Mouse (Mus musculus) c-Kit-positive CD71-positive TER-119-positive erythroid progenitor cells, embryonic 14.5 days (primary cell): Measurements from ENCODE around the gene Slco3a1.

Experiments
- DNase-seq: peaks from one replicate; pipeline ENCODE4 v3.0.0-alpha.2; 2013; ENCODE audit warnings: low spot score

Slco3a1 gene

DNA sequence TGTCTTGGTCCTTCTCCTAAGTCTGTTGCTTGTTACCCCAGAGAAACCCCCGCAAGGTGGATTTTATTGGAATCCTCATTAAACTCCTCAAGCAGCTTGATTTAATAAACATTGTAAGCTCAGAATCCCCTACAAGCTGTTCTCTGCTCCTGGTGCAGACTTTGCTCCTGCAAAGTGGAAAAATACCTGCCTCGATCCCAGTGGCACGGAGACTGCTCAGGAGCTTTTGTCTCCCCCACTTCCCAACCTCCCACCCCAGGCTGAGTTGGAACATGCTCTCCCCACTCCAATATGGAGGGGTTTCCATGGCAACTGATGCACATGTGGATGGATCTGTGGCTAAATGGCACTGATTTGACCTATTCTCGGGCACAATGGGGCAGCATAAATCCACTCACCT lies 268.0 kb downstream of the Slco3a1 start:
- DNase-seq: no peak

DNA sequence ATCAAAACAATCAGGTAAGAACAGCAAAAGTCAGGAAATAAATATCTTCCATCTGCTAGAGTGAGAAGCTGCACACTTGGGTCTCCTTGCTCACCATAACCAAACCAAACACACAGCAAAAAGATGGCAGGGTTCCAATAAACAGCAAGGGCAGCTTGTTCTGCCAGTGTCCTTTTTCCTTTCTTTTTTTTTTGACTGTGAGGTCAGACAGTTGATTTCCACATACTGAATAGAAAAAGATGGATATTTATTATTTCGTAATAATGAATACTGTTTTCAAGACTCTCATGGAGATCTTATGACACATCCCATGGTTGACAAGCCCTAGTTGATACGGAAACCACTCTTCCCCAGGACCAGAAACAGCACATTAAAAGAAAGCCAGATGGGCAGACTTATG lies 274.2 kb downstream of the Slco3a1 start:
- DNase-seq: no peak

DNA sequence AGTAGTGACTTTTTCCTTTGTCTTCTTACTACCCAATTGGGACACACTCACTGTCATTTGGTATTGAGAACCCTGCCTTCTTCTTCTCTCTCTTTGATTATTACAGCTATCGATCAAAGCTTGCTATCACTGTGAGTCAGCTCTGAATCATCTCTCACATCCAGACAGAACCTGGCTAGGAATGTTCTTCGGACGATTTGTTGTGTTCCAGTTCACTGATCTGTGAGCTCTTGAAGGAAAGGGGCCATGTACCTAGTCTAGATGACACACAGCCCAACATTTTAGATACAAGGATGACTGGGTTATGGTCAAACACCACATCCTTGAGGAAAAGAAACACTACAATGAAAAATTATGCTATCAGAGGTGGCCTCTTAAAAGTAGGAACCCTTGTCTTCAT lies 275.2 kb downstream of the Slco3a1 start:
- no peak for DNase-seq

DNA sequence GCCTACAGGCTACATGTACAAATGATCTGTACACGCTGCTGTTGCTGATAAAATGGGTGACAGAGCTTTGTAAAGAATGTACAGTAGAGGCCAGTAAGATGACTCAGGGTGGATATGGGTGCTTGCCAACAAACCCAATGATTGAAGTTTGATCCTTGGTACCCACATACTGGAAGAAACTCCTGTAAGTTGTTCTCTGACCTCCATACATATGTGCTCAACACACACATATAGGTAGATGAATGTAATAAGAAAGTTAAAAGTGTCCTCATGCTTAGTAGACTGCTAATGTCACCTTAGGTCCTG lies 284.5 kb downstream of the Slco3a1 start:
- no peak for DNase-seq

DNA sequence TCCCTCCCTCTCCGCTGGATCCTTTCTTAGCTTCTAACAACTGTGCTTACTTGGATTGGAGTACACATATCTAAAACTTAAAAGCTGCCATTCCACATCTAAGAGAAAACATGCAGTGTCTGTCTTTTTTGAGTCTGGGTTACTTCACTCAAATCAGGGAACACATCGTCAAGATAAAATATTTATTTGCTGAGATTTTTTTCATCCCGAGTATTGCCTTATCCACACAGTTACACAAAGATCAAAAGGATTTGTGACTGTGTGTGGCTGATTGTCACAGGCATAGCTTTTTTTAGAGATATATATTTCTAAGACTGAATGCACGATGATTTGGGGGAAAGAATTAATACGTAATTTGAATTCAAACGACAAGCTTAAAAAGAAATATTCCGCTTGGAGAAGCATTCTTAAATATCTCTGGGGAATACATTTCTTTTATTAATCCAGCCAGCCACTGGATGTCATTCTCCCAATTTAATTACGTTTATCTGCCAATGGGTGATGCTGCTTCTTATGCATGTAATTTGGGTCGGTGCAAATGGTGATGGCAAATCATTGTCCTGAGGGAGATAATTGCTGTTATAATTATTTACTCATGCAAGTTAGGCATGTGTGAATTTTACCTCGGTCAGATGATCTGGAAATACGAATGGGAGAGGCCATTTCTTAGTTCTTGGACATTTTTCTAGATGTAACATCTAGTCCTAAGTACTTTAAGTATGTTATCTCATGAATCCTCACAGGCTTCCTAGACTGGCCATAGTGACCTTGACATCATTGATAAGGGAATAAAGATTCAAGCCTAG lies 285.1 kb downstream of the Slco3a1 start:
- DNase-seq: no peak

DNA sequence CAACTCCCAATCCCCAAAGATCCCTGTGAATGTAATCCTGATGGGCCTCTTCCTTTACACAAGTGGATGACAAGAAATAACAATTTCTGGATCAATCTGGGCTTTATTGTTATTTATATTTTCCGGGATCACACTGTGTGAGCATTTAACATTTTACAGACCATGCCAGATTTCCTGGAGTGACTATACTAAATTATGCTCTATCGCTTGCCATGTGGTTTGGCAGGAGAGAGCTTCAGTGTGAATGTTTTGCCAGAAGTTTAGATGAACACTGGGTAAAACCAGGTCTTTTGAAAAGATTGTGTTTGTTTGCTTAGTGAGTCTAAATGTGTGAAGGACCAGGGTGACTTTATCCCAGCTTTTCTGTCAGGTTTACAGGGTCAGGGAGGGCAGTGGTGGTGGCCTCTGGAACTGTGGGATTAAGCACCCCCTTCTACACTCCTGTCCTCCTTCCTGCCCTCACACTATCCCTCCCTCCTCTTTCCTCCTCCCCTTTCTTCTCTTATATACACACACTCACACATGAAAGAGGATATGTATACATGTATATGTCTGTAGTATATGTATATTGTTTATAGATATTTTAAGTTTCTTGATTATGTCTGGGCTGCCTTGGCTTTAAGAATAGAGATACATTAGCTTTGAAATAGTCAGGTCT lies 287.9 kb downstream of the Slco3a1 start:
- no peak for DNase-seq

DNA sequence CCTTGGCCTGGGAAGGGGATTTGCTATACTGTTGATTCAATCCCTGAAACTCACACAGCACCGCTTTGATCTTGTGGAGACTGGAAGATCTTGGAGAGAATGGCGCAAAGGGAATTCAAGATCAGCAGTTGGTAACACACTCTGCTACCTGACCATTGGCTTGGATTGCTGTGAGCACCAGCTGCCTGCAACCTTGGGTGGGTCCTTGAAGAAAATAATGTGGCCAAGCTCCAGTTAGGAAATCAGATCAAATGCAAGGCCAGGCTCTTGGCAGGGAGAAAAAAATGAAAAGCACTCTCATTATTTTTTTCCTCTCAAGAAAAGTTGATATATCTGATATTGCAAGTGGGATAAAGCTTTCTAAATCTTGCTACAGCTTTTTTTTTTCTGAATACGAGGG lies 298.3 kb downstream of the Slco3a1 start:
- DNase-seq: no peak

DNA sequence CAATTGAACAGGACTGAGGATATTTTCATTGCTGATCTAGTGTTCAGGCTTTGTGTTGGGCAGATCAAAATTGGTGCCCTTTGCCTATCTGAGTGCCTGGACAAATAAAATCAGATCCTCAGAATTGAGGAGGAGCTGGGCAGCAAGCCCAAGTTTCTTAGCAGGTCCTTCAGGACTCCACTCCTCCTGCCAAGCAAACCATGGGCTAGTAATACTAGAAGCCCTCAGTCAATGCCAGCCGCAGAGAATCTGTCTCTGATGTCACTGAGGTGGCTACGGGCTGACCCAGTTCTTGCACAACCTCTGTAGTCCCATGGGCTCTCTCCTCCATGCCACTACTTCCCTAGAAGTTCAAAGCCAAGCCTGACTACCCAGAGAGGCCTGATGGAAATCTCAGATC lies 302.5 kb downstream of the Slco3a1 start:
- DNase-seq: no peak

DNA sequence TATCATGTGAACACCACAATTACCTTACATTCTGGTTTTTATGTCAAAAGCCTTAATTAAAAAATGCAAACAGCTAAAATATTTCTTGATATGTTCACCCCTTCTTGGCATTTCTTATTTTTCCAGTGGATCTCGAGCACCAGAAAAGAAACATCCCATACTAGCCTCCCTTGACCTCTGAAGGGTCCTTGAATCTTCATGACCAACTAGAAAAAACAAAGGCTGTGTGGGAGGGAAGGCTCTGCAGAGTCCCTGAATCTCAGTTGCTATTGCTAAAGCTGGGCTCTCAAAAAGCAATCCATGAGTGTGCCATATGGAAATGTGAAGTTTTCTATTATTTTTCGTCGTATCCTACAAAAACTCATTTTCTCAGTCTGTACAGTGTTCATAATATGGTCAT lies 313.3 kb downstream of the Slco3a1 start:
- no peak for DNase-seq

DNA sequence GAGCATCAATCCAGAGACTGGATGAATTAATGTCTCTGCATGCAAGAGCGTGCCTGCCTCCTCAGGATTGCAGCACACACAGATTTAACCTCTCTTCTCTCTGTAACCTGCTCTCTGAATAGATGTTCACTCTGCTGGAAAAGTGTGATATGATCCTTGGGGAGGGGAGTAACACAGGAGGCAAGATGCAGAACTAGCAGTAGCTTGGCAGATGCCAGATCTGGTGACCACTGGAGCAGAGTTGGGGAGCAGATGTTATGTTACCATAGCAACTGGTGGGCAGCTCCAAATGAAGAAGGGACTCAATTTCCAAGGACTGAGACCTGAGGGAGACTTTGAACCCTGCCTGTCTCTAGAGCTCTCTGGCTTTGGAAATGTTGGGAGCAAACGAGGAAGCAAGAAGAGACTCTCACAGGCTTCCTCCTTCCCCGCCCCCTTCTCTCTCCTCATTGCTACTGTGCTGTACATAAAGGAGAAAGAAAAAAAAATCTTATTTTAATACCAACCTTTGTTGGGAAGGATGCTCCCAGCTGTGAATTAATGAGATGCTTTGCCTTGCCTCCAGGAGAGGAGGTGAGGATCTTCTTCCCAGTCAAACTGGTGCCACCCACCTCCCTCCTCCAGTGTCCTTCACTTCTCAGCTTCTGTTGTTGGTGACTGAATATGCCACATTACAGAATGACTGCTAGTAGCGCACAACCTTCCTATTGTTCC lies 314.0 kb downstream of the Slco3a1 start:
- DNase-seq: no peak
